Mouse (Mus musculus) T-helper 2 cell (primary cell): ENCODE data around the gene Tmem41a.
"Not testable (repeated sequence)": the region's sequence is repeated elsewhere in the genome, so short reads cannot be mapped to it uniquely, and the experiment has no call there.

Source experiments
- in situ Hi-C: fragments of 300-600 bp; cut with MboI, MseI; formaldehyde crosslinking; loops from one replicate; pipeline ENCODE4 v1.15.1; 2025; ENCODE audit warnings: high pct_unique_total_duplicates

Tmem41a gene

DNA sequence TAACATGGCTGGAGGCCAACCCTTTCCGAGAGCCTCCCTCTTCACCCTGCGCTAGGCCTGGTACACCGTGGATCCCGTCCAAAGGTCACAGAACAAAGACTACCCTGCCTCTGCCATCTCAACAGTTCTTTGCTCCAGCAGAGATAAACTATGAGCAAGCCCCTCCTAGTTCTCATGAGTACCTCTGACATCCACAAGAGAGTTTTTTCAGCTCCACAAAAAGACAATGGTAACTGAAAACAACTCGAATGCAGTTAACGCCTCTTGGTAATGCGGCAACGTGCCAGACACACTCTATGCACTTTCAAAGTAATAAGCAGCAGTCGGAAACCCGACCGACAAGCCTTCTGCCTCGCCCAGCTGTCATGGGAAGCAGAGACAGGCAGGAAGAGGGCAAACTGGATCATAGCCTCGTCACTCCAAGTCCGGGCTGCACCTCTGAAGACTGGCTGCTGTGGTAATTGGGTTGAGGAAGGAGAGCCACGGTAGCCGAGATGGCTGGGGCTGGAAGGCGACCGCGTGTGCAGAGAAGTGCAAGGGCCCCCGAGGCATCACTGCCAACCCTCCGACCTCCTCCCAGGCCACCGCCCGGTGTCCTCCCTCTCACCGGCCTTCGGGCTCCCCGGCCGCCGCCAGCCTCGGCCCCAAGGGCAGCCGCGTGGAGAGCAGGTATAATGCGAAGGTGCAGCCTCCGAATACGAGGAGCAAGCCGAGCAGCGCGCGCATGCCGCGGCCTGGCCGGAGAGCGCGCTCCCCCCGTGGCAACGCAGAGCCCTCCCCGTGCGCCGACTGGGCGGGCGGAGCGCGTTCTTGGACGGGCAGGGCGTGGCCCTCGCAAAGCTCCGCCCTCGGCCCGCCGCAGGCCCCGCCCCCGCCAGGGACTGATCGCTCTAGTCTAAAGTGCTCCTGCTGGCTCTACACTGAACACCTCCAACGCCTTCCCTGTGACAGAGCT lies at the start of gene Tmem41a:
TSS of gene Tmem41a (minus strand) at position 792 of the 955 bp plus-strand sequence.
- in situ Hi-C loops, result no loop called here

GRCm38 (mm10) chr16:21996402-21996801 lies 49.0 kb upstream of the Tmem41a start:
- in situ Hi-C loops, result no loop called here

GRCm38 (mm10) chr16:21995304-21995703 lies 48.0 kb upstream of the Tmem41a start, which contains the start of gene Liph:
Gene Liph (minus strand): TSS chr16:21995663.
- in situ Hi-C loops, result no loop called here

- in situ Hi-C loops, result no loop called here
These were observed 44.4 kb upstream of the Tmem41a start for GRCm38 (mm10) chr16:21991774-21992173.

DNA sequence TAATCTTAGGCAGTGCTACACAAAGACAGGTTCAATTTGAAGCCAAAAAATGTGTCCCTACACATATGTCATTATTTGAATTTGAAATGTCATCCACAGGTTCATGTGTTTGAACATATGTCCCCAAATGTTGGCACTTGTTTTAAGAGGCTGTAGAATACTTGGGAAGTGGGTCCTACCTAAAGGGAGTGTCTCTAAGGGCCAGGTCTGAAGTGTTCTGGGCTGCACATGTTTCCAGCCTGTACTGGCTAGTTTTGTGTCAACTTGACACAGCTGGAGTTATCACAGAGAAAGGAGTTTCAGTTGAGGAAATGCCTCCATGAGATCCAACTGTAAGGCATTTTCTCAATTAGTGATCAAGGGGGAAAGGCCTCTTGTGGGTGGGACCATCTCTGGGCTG lies 43.5 kb upstream of the Tmem41a start:
- in situ Hi-C loops, result not testable (repeated sequence)

DNA sequence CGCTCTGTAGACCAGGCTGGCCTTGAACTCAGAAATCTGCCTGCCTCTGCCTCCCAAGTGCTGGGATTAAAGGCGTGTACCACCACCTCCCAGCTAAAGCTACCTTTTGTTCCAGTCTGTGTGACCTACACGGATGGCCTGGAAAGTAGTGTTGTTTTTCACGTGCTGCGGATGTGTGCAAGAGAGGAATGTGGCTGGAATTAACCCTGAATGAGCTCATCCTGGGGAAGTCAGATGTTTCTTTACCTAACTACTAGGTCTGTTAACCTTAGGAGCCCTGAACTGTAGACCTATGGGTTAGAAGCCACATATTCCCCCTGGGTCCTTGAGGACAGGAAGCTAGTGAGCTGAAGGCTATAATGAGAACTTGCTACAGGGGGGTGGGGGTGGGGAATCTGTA lies 40.6 kb upstream of the Tmem41a start:
- in situ Hi-C loops, result no loop called here

GRCm38 (mm10) chr16:21986191-21986590 lies 38.8 kb upstream of the Tmem41a start:
- in situ Hi-C loops, result no loop called here

GRCm38 (mm10) chr16:21984091-21984490 lies 36.7 kb upstream of the Tmem41a start:
- in situ Hi-C loops, result no loop called here

- in situ Hi-C loops, result no loop called here
These were observed 36.2 kb upstream of the Tmem41a start for GRCm38 (mm10) chr16:21983581-21983980.

- in situ Hi-C loops, result no loop called here
These were observed 35.8 kb upstream of the Tmem41a start for GRCm38 (mm10) chr16:21983146-21983545.

GRCm38 (mm10) chr16:21977347-21977746 lies 30.0 kb upstream of the Tmem41a start:
- in situ Hi-C loops, result no loop called here

- in situ Hi-C loops, result no loop called here
These were observed 28.9 kb upstream of the Tmem41a start for GRCm38 (mm10) chr16:21976203-21976602.

DNA sequence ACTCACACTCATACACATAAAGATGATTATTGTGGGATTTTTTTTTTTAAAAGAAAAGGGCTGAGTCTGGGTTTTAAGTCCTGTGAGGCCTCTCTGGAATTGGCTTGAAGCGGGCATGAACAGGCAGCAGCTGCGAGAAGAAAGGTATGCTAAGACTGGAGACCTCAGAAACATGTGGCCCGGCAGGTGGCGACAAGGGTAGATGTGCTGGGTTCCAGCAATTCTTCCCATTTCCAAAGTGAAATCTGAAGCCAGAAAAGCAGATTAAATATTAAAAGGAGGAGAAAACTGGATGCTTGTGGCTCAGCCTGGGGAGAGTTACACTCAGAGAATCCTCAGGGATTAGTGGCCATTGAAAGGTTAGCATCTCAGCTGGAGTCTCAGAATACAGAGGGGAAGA lies 24.1 kb upstream of the Tmem41a start:
- in situ Hi-C loops, result no loop called here

GRCm38 (mm10) chr16:21970536-21970935 lies 23.2 kb upstream of the Tmem41a start:
- in situ Hi-C loops, result no loop called here

DNA sequence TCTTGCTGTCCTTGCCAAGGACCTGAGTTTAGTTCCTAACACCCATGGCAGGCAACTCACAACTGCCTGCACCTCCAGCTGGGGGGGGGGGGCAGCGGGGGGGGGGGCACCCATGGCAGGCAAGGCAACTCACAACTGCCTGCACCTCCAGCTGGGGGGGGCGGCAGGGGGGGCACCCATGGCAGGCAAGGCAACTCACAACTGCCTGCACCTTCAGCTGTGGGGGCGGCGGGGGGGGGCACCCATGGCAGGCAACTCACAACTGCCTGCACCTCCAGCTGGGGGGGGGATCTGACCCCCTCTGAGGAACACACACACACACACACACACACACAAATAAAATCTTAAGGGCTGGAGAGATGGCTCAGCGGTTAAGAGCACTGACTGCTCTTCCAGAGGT lies 22.5 kb upstream of the Tmem41a start:
- in situ Hi-C loops, result no loop called here

- in situ Hi-C loops, result no loop called here
These were observed 18.2 kb upstream of the Tmem41a start for GRCm38 (mm10) chr16:21965576-21965975.

GRCm38 (mm10) chr16:21955591-21955990 lies 8.2 kb upstream of the Tmem41a start:
- in situ Hi-C loops, result no loop called here

GRCm38 (mm10) chr16:21928471-21928870 lies 18.9 kb downstream of the Tmem41a start:
- in situ Hi-C loops, result no loop called here

DNA sequence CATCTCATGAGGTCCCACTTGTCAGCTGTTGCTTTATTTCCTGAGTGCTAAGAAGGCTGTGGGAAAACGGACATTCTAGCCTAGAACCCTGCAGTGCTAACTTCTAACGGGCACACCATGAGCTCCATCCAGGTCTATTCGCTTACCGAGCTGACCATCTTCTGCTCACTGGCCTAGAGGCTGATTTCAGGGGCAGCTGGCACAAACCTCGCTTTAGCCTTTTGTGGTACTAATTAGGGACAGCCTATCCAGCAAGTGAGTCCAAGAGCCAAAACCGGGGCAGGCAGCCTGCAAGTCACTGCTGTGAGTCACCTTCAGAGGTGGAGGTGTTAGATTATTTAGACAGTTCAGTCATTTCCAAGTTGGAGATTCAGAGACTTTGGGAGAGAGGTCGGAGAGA lies 30.7 kb downstream of the Tmem41a start:
- in situ Hi-C loops, result no loop called here

GRCm38 (mm10) chr16:21913347-21913746 lies 34.0 kb downstream of the Tmem41a start:
- in situ Hi-C loops, result no loop called here

GRCm38 (mm10) chr16:21908906-21909305 lies 38.4 kb downstream of the Tmem41a start:
- in situ Hi-C loops, result not testable (repeated sequence)

DNA sequence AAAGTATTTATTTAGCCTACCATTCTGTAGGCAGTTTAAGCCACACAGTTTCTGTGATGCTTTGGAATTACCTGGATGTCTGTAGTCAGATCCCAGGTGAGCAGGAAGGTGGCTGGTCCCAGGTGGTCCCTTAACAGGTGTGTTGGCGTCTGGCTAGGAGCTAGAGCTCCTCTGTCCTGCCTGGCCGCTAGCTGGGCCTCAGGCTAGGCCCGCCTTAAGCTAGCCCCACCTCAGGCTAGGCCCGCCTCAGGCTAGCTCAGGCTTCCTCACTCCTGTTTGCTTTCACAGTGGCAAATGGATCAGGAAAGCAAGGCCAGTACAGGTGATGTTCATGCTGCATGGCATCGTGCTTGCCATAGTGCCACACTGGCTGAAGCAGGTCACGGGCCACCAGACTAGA lies 40.5 kb downstream of the Tmem41a start:
- in situ Hi-C loops, result no loop called here

DNA sequence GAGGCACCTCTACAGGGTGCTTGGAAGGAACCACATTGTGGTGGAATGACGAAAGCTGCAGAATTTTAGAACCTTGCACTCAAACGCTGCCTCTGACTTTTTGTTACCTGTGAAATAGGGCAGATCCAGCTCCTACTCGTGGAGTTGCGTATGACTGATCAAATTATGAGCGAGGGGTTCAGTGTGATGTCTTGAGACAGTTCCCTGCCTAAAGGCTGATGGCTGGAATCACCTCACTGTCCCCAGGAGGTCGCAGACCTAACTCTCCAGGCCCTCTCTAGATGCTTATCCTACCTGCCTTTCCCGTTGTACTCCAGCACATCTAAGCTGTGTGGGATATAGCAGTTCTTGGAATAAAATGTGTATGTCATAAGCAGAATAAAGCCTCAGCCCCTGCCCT lies 41.4 kb downstream of the Tmem41a start:
- in situ Hi-C loops, result no loop called here
